Mouse (Mus musculus) heart, adult 8-10 months (tissue): ENCODE measurements around the gene Rnf113a2. TPM values are rescaled to one million over a fixed set of nuclear protein-coding genes. Genes with fewer than 3 reads are reported as not detected.

Source experiments
- total RNA-seq, 4 experiments: library from RNA; stranded (reverse); gene quantifications; 2 replicates each; pipeline ENCODE4 v1.2.4; 2022

The Rnf113a2 gene
- total RNA-seq, 4 experiments from 2014 or later: 9.4 to 12.7 (median 11.1) TPM

Other genes with a start within 250 kb of the Rnf113a2 start
- 10 to 100 TPM; 13.1 to 17.5 (median 14.5) TPM for gene Elmsan1, start 198.3 kb upstream of the Rnf113a2 start, total RNA-seq
- gene Ptgr2, start 132.0 kb upstream of the Rnf113a2 start, total RNA-seq: 100 to 1,000 TPM; 216 to 264 (median 243) TPM
- gene Zfp410, start 100.3 kb upstream of the Rnf113a2 start, total RNA-seq: 10 to 100 TPM; 18.9 to 20.2 (median 19.5) TPM
- gene Coq6, start 55.5 kb upstream of the Rnf113a2 start, total RNA-seq: 100 to 1,000 TPM in 2 of 4 experiments, 10 to 100 TPM in 2; 99.6 to 103 (median 101) TPM
- 10 to 100 TPM in 3 of 4 experiments, 1 to 10 TPM in 1; 9.8 to 13.2 (median 11.0) TPM for gene Fam161b, start 55.4 kb upstream of the Rnf113a2 start, total RNA-seq
- 100 to 1,000 TPM in 1 of 4 experiments, 10 to 100 TPM in 3; 69.5 to 108 (median 85.9) TPM for gene Entpd5, start 8.2 kb upstream of the Rnf113a2 start, total RNA-seq
- 1 to 10 TPM in 3 of 4 experiments, under 1 TPM in 1; 0.92 to 2.3 (median 1.4) TPM for gene Bbof1, start 8.1 kb upstream of the Rnf113a2 start, total RNA-seq
- 100 to 1,000 TPM; 220 to 268 (median 246) TPM for gene Aldh6a1, start 33.8 kb downstream of the Rnf113a2 start, total RNA-seq
- 10 to 100 TPM; 11.2 to 13.4 (median 12.9) TPM for gene Lin52, start 34.2 kb downstream of the Rnf113a2 start, total RNA-seq
- not detected for gene Vsx2, start 152.6 kb downstream of the Rnf113a2 start, total RNA-seq
- 1 to 10 TPM; 4.8 to 6.5 (median 6.0) TPM for gene Abcd4, start 200.2 kb downstream of the Rnf113a2 start, total RNA-seq
- not detected for gene Vrtn, start 223.8 kb downstream of the Rnf113a2 start, total RNA-seq